Mouse (Mus musculus) layer of hippocampus, adult 9-11 months (tissue): ENCODE measurements around the gene Per1.

Experiments used
- DNase-seq: peaks from one replicate; pipeline ENCODE4 v3.0.0; 2022

Per1 gene

GRCm38 (mm10) chr11:69118765-69119164 is 23.7 kb downstream of the Per1 start:
- DNase-seq, result peak; percentile 72

- no peak for DNase-seq
Observed at GRCm38 (mm10) chr11:69119446-69120155, 24.6 kb downstream of the Per1 start.

- peak; percentile 28 for DNase-seq
Observed at GRCm38 (mm10) chr11:69120221-69121000, 25.4 kb downstream of the Per1 start, which contains the start of gene Hes7. Hes7 (plus strand) TSS chr11:69120404.

GRCm38 (mm10) chr11:69121001-69121740 is 26.2 kb downstream of the Per1 start:
- DNase-seq, result peak; percentile 4

- peak; percentile 34 for DNase-seq
Observed at GRCm38 (mm10) chr11:69121741-69122335, 26.8 kb downstream of the Per1 start.

- DNase-seq, result peak; percentile 90
Observed at GRCm38 (mm10) chr11:69122336-69122951, 27.4 kb downstream of the Per1 start, which contains the start of gene 9130213A22Rik. 9130213A22Rik (minus strand) TSS chr11:69122589.

GRCm38 (mm10) chr11:69123056-69123692 is 28.2 kb downstream of the Per1 start:
- peak; percentile 94 for DNase-seq

GRCm38 (mm10) chr11:69123693-69124497 is 28.9 kb downstream of the Per1 start:
- DNase-seq, result peak; percentile 87

GRCm38 (mm10) chr11:69124498-69124847 is 29.5 kb downstream of the Per1 start:
- peak; percentile 37 for DNase-seq

GRCm38 (mm10) chr11:69125041-69125851 is 30.2 kb downstream of the Per1 start:
- DNase-seq, result peak; percentile 82

GRCm38 (mm10) chr11:69125852-69125918 is 30.7 kb downstream of the Per1 start, which contains the start of gene Aloxe3:
Aloxe3 (plus strand) TSS chr11:69125896.
- no peak for DNase-seq

GRCm38 (mm10) chr11:69125919-69126705 is 31.1 kb downstream of the Per1 start:
- DNase-seq, result peak; percentile 45

- DNase-seq, result no peak
Observed at GRCm38 (mm10) chr11:69126706-69127095, 31.7 kb downstream of the Per1 start.

GRCm38 (mm10) chr11:69128426-69129122 is 33.6 kb downstream of the Per1 start:
- DNase-seq, result no peak

- DNase-seq, result no peak
Observed at GRCm38 (mm10) chr11:69133566-69133922, 38.5 kb downstream of the Per1 start.

- DNase-seq, result peak; percentile 92
Observed at GRCm38 (mm10) chr11:69133923-69134621, 39.1 kb downstream of the Per1 start.

- no peak for DNase-seq
Observed at GRCm38 (mm10) chr11:69134622-69134968, 39.6 kb downstream of the Per1 start.

GRCm38 (mm10) chr11:69135361-69135760 is 40.3 kb downstream of the Per1 start:
- DNase-seq, result no peak

- DNase-seq, result no peak
Observed at GRCm38 (mm10) chr11:69147546-69147945, 52.5 kb downstream of the Per1 start.
